Mouse (Mus musculus): ENCODE measurements at regions not wholly inside any gene's neighbourhood (a gene's known extent, or its start where the extent isn't known, plus 50 kb on each side); places are given as distances from the start of the nearest gene placed in this dataset.

- no peak for TF ChIP-seq CTCF (IDR thresholded peaks at IDR 0.05; ENCODE audit: borderline replicate concordance, extremely low read depth, insufficient read depth, insufficient read length)
- no peak for TF ChIP-seq POLR2A (IDR thresholded peaks at IDR 0.05; ENCODE audit: borderline replicate concordance, extremely low read depth, insufficient read depth, insufficient read length, poor library complexity, severe bottlenecking)
These were observed 872.5 kb upstream of the Alcam start for GRCm38 (mm10) chr16:53326353-53326752.
